17 mouse cellular contexts compared by ENCODE assay signal in the genomic region with DNA sequence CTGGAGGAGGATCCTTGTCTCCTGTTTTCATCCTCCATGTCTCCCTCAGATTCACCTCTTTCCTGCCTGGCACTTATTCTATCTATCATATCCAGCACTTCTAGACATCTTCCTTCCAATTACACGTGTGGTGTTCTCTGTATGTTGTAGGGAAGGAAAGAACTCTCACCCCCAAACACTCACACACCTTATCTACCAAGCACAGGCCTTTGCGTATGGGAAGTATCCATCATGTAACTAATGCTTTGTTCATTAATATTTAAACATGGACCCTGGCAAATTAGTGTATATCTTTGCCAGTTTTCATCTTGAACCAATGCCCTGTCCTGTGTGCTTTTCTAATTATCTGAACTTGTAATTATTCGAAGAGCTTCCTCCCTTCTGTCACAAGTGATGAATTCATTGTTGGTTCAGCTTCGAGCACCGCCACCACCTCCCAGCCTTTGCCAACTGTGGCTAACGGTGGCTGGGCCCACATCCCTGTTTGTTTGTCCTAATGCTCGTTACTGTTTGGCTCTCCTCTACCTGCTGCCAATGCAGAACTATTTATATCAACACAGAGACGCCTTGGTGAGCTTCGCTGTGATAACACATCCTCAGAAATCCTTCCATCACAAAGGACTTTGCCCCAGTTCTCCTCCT.
A peak's percentile ranks its signal among the peaks of the same experiment; 100 is the strongest.
DNase-seq lines count a peak whose midpoint lies in the region; ATAC-seq and TF ChIP-seq lines count a peak whose summit lies in the region.
"Had no signal": no experiment of that assay in that cellular context is flagged by ENCODE, and none has a peak within 500 bp of the region (broad histone marks: within the 10 kb centered on the region; RNA-seq: fewer than 3 reads in every experiment).

No protein-coding gene starts in this region.

- H3K27ac ChIP-seq in forebrain, embryonic 14.5 days (ENCODE audit: low read depth, low read length) = no peak overlapping the region
- H3K27ac ChIP-seq in forebrain, embryonic 10.5 days = no peak overlapping the region
- H3K27ac ChIP-seq in heart, embryonic 15.5 days = peak overlapping the region; percentile 26
- peak overlapping the region; percentile 2; the same call in 1 of the 2 replicates for H3K27ac ChIP-seq in MEL (ENCODE audit: control insufficient read depth, low read depth, low read length)
- no peak overlapping the region for H3K27ac ChIP-seq in hindbrain, embryonic 14.5 days
- H3K27ac ChIP-seq: hindbrain, postnatal 0 days; limb, embryonic 10.5 days; liver, embryonic 13.5 days; lung, embryonic 15.5 days; midbrain, embryonic 10.5 days; stomach, postnatal 0 days had no signal

- no peaks in the 10 kb centered on the region for H3K27me3 ChIP-seq in forebrain, embryonic 14.5 days (replicated peaks; ENCODE audit: control insufficient read depth, insufficient read depth, low read length)
- no peaks in the 10 kb centered on the region for H3K27me3 ChIP-seq in forebrain, embryonic 10.5 days (ENCODE audit: poor library complexity, severe bottlenecking)
- no peaks in the 10 kb centered on the region for H3K27me3 ChIP-seq in heart, embryonic 15.5 days
- no peaks in the 10 kb centered on the region for H3K27me3 ChIP-seq in MEL (ENCODE audit: control insufficient read depth in 1 of 2, insufficient read depth in 2 of 2, low read length in 2 of 2)
- no peaks in the 10 kb centered on the region for H3K27me3 ChIP-seq in hindbrain, embryonic 14.5 days (ENCODE audit: control insufficient read depth, insufficient read depth, low read length)
- H3K27me3 ChIP-seq: liver, embryonic 13.5 days; lung, embryonic 15.5 days had no signal

- no peak overlapping the region for H3K4me2 ChIP-seq in forebrain, embryonic 14.5 days (ENCODE audit: low read length)
- no peak overlapping the region for H3K4me2 ChIP-seq in heart, embryonic 15.5 days
- no peak overlapping the region for H3K4me2 ChIP-seq in hindbrain, embryonic 14.5 days (replicated peaks)
- H3K4me2 ChIP-seq: liver, embryonic 13.5 days; lung, embryonic 15.5 days had no signal

- ATAC-seq in forebrain, embryonic 14.5 days = peak; percentile 35; the same call in 1 of the 2 replicates
- no peak for ATAC-seq in heart, embryonic 15.5 days (replicated peaks; ENCODE audit: insufficient number of reproducible peaks, insufficient read depth, low FRiP score, low read depth)
- no peak for ATAC-seq in hindbrain, embryonic 14.5 days (ENCODE audit: low FRiP score)
- ATAC-seq: intestine, postnatal 0 days had no signal

- no peak overlapping the region for H3K4me3 ChIP-seq in forebrain, embryonic 14.5 days (ENCODE audit: low read depth, low read length)
- no peak overlapping the region for H3K4me3 ChIP-seq in forebrain, embryonic 10.5 days
- no peak overlapping the region for H3K4me3 ChIP-seq in heart, embryonic 15.5 days
- H3K4me3 ChIP-seq in MEL (ENCODE audit: control insufficient read depth in 1 of 2, insufficient read depth in 1 of 2, low read depth in 2 of 2, low read length in 2 of 2) = no peak overlapping the region
- H3K4me3 ChIP-seq in hindbrain, embryonic 14.5 days (replicated peaks; ENCODE audit: low read length) = no peak overlapping the region
- H3K4me3 ChIP-seq: limb, embryonic 10.5 days; liver, embryonic 13.5 days; lung, embryonic 15.5 days; midbrain, embryonic 10.5 days had no signal

- no peaks in the 10 kb centered on the region for H3K79me2 ChIP-seq in MEL (ENCODE audit: control insufficient read depth, insufficient read depth, low read length, poor library complexity)

- TF ChIP-seq EP300 in MEL (IDR thresholded peaks at IDR 0.05; ENCODE audit: low read depth in 1 of 2, low read length in 2 of 2) = peak; percentile 43 to 64; a peak in 3 of 4 replicates

- intact Hi-C loops in heart, postnatal 14 days (cut with DNase I) = loop anchor here (5.0 kb wide), 2 partner anchors 41 to 131 kb away; no protein-coding TSS in a partner anchor

- H3K9me3 ChIP-seq in forebrain, embryonic 14.5 days (replicated peaks; ENCODE audit: control insufficient read depth, low read length) = no peaks in the 10 kb centered on the region
- H3K9me3 ChIP-seq in forebrain, embryonic 10.5 days = peaks cover 4% of the 10 kb centered on the region
- H3K9me3 ChIP-seq in heart, embryonic 15.5 days (replicated peaks) = no peaks in the 10 kb centered on the region
- H3K9me3 ChIP-seq in MEL (replicated peaks; ENCODE audit: insufficient read depth, low read length) = no peaks in the 10 kb centered on the region
- H3K9me3 ChIP-seq in hindbrain, embryonic 14.5 days (ENCODE audit: control insufficient read depth, low read length) = no peaks in the 10 kb centered on the region
- H3K9me3 ChIP-seq: G1E; limb, embryonic 10.5 days; liver, embryonic 13.5 days; lung, embryonic 15.5 days; midbrain, embryonic 10.5 days had no signal

- TF ChIP-seq RAD21 in MEL (IDR thresholded peaks at IDR 0.05; ENCODE audit: low read depth, low read length) = no peak

- no peaks in the 10 kb centered on the region for H3K36me3 ChIP-seq in forebrain, embryonic 14.5 days (ENCODE audit: control insufficient read depth, insufficient read depth, low read length)
- H3K36me3 ChIP-seq in forebrain, embryonic 10.5 days (replicated peaks) = no peaks in the 10 kb centered on the region
- no peaks in the 10 kb centered on the region for H3K36me3 ChIP-seq in heart, embryonic 15.5 days
- peaks cover 0 to 7% of the 10 kb centered on the region in 2 experiments; a peak in 2 of 4 replicates for H3K36me3 ChIP-seq in MEL (ENCODE audit: control insufficient read depth in 1 of 2, insufficient read depth in 2 of 2, low read length in 2 of 2)
- no peaks in the 10 kb centered on the region for H3K36me3 ChIP-seq in hindbrain, embryonic 14.5 days (replicated peaks; ENCODE audit: control insufficient read depth, insufficient read depth)
- H3K36me3 ChIP-seq: G1E; limb, embryonic 10.5 days; liver, embryonic 13.5 days; lung, embryonic 15.5 days; midbrain, embryonic 10.5 days had no signal

- H3K9ac ChIP-seq in forebrain, embryonic 14.5 days (ENCODE audit: low read length) = no peak overlapping the region
- no peak overlapping the region for H3K9ac ChIP-seq in heart, embryonic 15.5 days
- no peak overlapping the region for H3K9ac ChIP-seq in MEL (ENCODE audit: control insufficient read depth, low read depth, low read length, poor library complexity, severe bottlenecking)
- H3K9ac ChIP-seq in hindbrain, embryonic 14.5 days = no peak overlapping the region
- H3K9ac ChIP-seq: liver, embryonic 13.5 days; lung, embryonic 15.5 days had no signal

- WGBS in forebrain, embryonic 14.5 days = 40% methylated on average over 9 of the region's 9 CpGs
- 86% methylated on average over 9 of the region's 9 CpGs for WGBS in forebrain, embryonic 10.5 days
- WGBS in heart, embryonic 15.5 days = 48% methylated on average over 9 of the region's 9 CpGs
- 58% methylated on average over 9 of the region's 9 CpGs for WGBS in hindbrain, embryonic 14.5 days

- H3K4me1 ChIP-seq in forebrain, embryonic 14.5 days (ENCODE audit: control insufficient read depth, insufficient read depth, low read length) = no peaks in the 10 kb centered on the region
- peaks cover 6% of the 10 kb centered on the region for H3K4me1 ChIP-seq in forebrain, embryonic 10.5 days
- H3K4me1 ChIP-seq in heart, embryonic 15.5 days (replicated peaks) = peaks cover 29% of the 10 kb centered on the region
- H3K4me1 ChIP-seq in MEL (ENCODE audit: control insufficient read depth in 1 of 2, insufficient read depth in 2 of 2, low read length in 2 of 2) = peaks cover 1 to 14% of the 10 kb centered on the region in 2 experiments; a peak in 2 of 4 replicates
- peaks cover 16% of the 10 kb centered on the region; the same call in 1 of the 2 replicates for H3K4me1 ChIP-seq in hindbrain, embryonic 14.5 days (replicated peaks; ENCODE audit: control insufficient read depth, insufficient read depth, low read length)
- H3K4me1 ChIP-seq: lung, embryonic 15.5 days had no signal

- no peak for TF ChIP-seq POLR2A in MEL (IDR thresholded peaks at IDR 0.05; ENCODE audit: control insufficient read depth in 1 of 2, insufficient read depth in 1 of 2, low read depth in 1 of 2, low read length in 2 of 2, poor library complexity in 1 of 2)
- no peak for TF ChIP-seq POLR2A in brain, embryonic 14.5 days (IDR thresholded peaks at IDR 0.05; ENCODE audit: borderline replicate concordance, extremely low read depth, insufficient read depth, insufficient read length, poor library complexity, severe bottlenecking)

- no peak for TF ChIP-seq CTCF in MEL (IDR thresholded peaks at IDR 0.05 in 2 of 3, conservative IDR thresholded peaks at IDR 0.05 in 1 of 3; ENCODE audit: control insufficient read depth in 1 of 3, insufficient read depth in 1 of 3, low read depth in 2 of 3, low read length in 3 of 3, poor library complexity in 1 of 3, severe bottlenecking in 1 of 3)
- no peak for TF ChIP-seq CTCF in brain, embryonic 14.5 days (IDR thresholded peaks at IDR 0.05; ENCODE audit: borderline replicate concordance, extremely low read depth, insufficient read depth, insufficient read length)

- DNase-seq in forebrain, embryonic 14.5 days (ENCODE audit: low spot score) = peak; percentile 11
- DNase-seq in forebrain, embryonic 10.5 days (ENCODE audit: extremely low spot score, low spot score) = no peak
- DNase-seq in heart, postnatal 14 days = no peak
- peak; percentile 60 for DNase-seq in MEL (ENCODE audit: low read depth, low spot score)
- DNase-seq in brain, embryonic 14.5 days (ENCODE audit: low read depth) = peak; percentile 57
- DNase-seq in hindbrain, embryonic 14.5 days (ENCODE audit: low spot score) = no peak
- DNase-seq in spleen, adult 12 weeks (ENCODE audit: low spot score) = no peak
- DNase-seq: liver, embryonic 13.5 days; right cerebral cortex, postnatal 25 days had no signal

TF ChIP-seq in MEL, 35 proteins besides CTCF, POLR2A, EP300 and RAD21 (continues in another document):
- TF ChIP-seq SMC3 (IDR thresholded peaks at IDR 0.05; ENCODE audit: low read depth, low read length) = no peak
- TF ChIP-seq BHLHE40 (IDR thresholded peaks at IDR 0.05; ENCODE audit: borderline replicate concordance, low read depth, low read length) = no peak
- TF ChIP-seq SIN3A (IDR thresholded peaks at IDR 0.05; ENCODE audit: low read length) = no peak
- no peak for TF ChIP-seq KAT2A (conservative IDR thresholded peaks at IDR 0.05; ENCODE audit: low read depth, low read length)
- no peak for TF ChIP-seq NRF1 (IDR thresholded peaks at IDR 0.05; ENCODE audit: insufficient read depth, low read depth, low read length, poor library complexity, severe bottlenecking)
- peak; percentile 59; the same call in 1 of the 2 replicates for TF ChIP-seq GATA1 (IDR thresholded peaks at IDR 0.05; ENCODE audit: low read depth, low read length)
- TF ChIP-seq UBTF (IDR thresholded peaks at IDR 0.05; ENCODE audit: borderline replicate concordance, insufficient read depth, low read depth, low read length) = no peak
- TF ChIP-seq MYC (IDR thresholded peaks at IDR 0.05; ENCODE audit: low read depth, low read length) = no peak
- TF ChIP-seq TAL1 (IDR thresholded peaks at IDR 0.05; ENCODE audit: low read length) = peak; percentile 68
- no peak for TF ChIP-seq HCFC1 (IDR thresholded peaks at IDR 0.05; ENCODE audit: low read depth, low read length)
- TF ChIP-seq ETS1 (IDR thresholded peaks at IDR 0.05; ENCODE audit: low read depth, low read length) = peak; percentile 20; the same call in 1 of the 2 replicates
- no peak for TF ChIP-seq USF1 (IDR thresholded peaks at IDR 0.05; ENCODE audit: low read depth, low read length)

Comparison
In these comparisons a context has a peak if more than half of its experiments do, and no peak if none do; other contexts are left out.
1. DNase-seq: peak in forebrain, embryonic 14.5 days (single experiment), MEL (single experiment) and brain, embryonic 14.5 days (single experiment); none in forebrain, embryonic 10.5 days (single experiment), heart, postnatal 14 days (0 of 2), hindbrain, embryonic 14.5 days (single experiment) and spleen, adult 12 weeks (single experiment).
2. H3K27ac ChIP-seq: peak in heart, embryonic 15.5 days (single experiment) and MEL (single experiment); none in forebrain, embryonic 14.5 days (single experiment), forebrain, embryonic 10.5 days (single experiment) and hindbrain, embryonic 14.5 days (single experiment).